In the genomic region with DNA sequence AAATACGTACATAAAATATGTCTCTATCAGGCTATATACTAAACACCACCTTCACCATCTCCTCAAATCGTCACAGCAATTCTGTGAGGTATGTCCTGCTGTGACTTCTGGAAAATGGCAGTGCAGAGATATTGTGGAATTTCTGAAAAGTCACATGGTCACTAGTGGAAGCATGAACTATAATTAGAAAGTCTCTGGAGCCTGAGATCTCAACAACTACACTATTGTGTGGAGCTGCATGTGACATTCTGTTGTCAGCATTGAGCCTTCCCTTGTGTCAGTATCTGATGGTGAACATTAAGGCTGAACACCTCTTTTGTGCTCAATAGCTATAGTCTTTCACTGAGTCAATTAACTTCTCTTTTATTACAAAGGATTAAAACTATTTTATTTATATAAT, we compare ENCODE assay signal across 28 mouse cellular contexts.
DNase-seq lines count a peak whose midpoint lies in the region; ATAC-seq and TF ChIP-seq lines count a peak whose summit lies in the region.
"Had no signal": no experiment of that assay in that cellular context is flagged by ENCODE, and none has a peak within 500 bp of the region (broad histone marks: within the 10 kb centered on the region; RNA-seq: fewer than 3 reads in every experiment).

No protein-coding gene starts in this region.

- TF ChIP-seq CTCF in heart, adult 2 months (IDR thresholded peaks at IDR 0.05) = no peak
- TF ChIP-seq CTCF in heart, postnatal 0 days (IDR thresholded peaks at IDR 0.05; ENCODE audit: low read depth) = no peak

- DNase-seq in heart, adult 2 months = no peak
- no peak for DNase-seq in heart, embryonic 10.5 days (ENCODE audit: low spot score)
- DNase-seq in heart, postnatal 4 days = no peak
- peak; percentile 79 for DNase-seq in heart, postnatal 0 days (ENCODE audit: low spot score)
- no peak for DNase-seq in heart, adult 11 months
- DNase-seq: adrenal gland, adult 2 months; adrenal gland, postnatal 14 days; cerebellum, adult 11 months; cerebellum, adult 2 months; cerebellum, adult 9-11 months; cerebellum, postnatal 36 days; embryo, embryonic 11 days; gastrocnemius, postnatal 10 days; gastrocnemius, postnatal 36 days; kidney, adult 11 months; kidney, adult 8-10 months had no signal

- WGBS in heart, adult 2 months = 58% methylated on average over 2 of the region's 2 CpGs
- WGBS in heart, embryonic 10.5 days = 84% methylated on average over 2 of the region's 2 CpGs
- 48% methylated on average over 2 of the region's 2 CpGs for WGBS in heart, embryonic 14.5 days
- WGBS in heart, postnatal 0 days = 48% methylated on average over 2 of the region's 2 CpGs

- H3K9me3 ChIP-seq in heart, embryonic 10.5 days = no peaks in the 10 kb centered on the region
- H3K9me3 ChIP-seq in heart, embryonic 14.5 days (ENCODE audit: control insufficient read depth, low read length) = no peaks in the 10 kb centered on the region
- H3K9me3 ChIP-seq in heart, postnatal 0 days (replicated peaks; ENCODE audit: control insufficient read depth, low read length) = no peaks in the 10 kb centered on the region
- H3K9me3 ChIP-seq: embryonic facial prominence, embryonic 10.5 days; embryonic facial prominence, embryonic 13.5 days; forebrain, embryonic 12.5 days; forebrain, embryonic 15.5 days; hindbrain, embryonic 10.5 days; hindbrain, embryonic 13.5 days; intestine, embryonic 15.5 days; kidney, embryonic 15.5 days had no signal

- intact Hi-C loops in heart, adult 2 months (cut with DNase I) = no loop called here

- H3K27ac ChIP-seq in heart, adult 2 months = peak overlapping the region; percentile 31
- H3K27ac ChIP-seq in heart, embryonic 10.5 days = no peak overlapping the region
- H3K27ac ChIP-seq in heart, embryonic 14.5 days (replicated peaks in 1 of 2; ENCODE audit: control insufficient read depth in 1 of 2, insufficient read depth in 1 of 2, low read depth in 2 of 2, low read length in 2 of 2) = peak overlapping the region; percentile 5 to 20; a peak in 1 of 4 replicates
- peak overlapping the region; percentile 21; the same call in 1 of the 2 replicates for H3K27ac ChIP-seq in heart, postnatal 0 days (ENCODE audit: low read depth)
- H3K27ac ChIP-seq: embryonic facial prominence, embryonic 10.5 days; embryonic facial prominence, embryonic 13.5 days; forebrain, embryonic 12.5 days; forebrain, embryonic 15.5 days; hindbrain, embryonic 10.5 days; hindbrain, embryonic 13.5 days; intestine, embryonic 15.5 days; kidney, embryonic 15.5 days had no signal

- H3K79me2 ChIP-seq in heart, adult 2 months (replicated peaks; ENCODE audit: control insufficient read depth, insufficient read depth, low read length) = no peaks in the 10 kb centered on the region; the same call in 1 of the 2 replicates

- peaks cover 1% of the 10 kb centered on the region; the same call in 1 of the 2 replicates for H3K4me1 ChIP-seq in heart, adult 2 months (ENCODE audit: control insufficient read depth, insufficient read depth, low read length)
- no peaks in the 10 kb centered on the region for H3K4me1 ChIP-seq in heart, embryonic 10.5 days
- peaks cover 2 to 12% of the 10 kb centered on the region in 2 experiments for H3K4me1 ChIP-seq in heart, embryonic 14.5 days (ENCODE audit: control insufficient read depth in 2 of 2, insufficient read depth in 2 of 2, low read length in 2 of 2)
- peaks cover 10% of the 10 kb centered on the region for H3K4me1 ChIP-seq in heart, postnatal 0 days (ENCODE audit: control insufficient read depth, insufficient read depth)
- H3K4me1 ChIP-seq: embryonic facial prominence, embryonic 13.5 days; forebrain, embryonic 12.5 days; forebrain, embryonic 15.5 days; hindbrain, embryonic 10.5 days; hindbrain, embryonic 13.5 days; intestine, embryonic 15.5 days; kidney, embryonic 15.5 days had no signal

- H3K36me3 ChIP-seq in heart, adult 2 months (ENCODE audit: control insufficient read depth, insufficient read depth, low read length) = peaks cover 8% of the 10 kb centered on the region; the same call in 1 of the 2 replicates
- no peaks in the 10 kb centered on the region for H3K36me3 ChIP-seq in heart, embryonic 10.5 days
- H3K36me3 ChIP-seq in heart, embryonic 14.5 days (ENCODE audit: control insufficient read depth, insufficient read depth, low read length) = 0 out of 2 replicates have a peak, but pooled peaks cover 6% of the 10 kb centered on the region
- 0 out of 2 replicates have a peak, but pooled peaks cover 12% of the 10 kb centered on the region for H3K36me3 ChIP-seq in heart, postnatal 0 days (replicated peaks; ENCODE audit: control insufficient read depth, insufficient read depth, low read length)
- H3K36me3 ChIP-seq: embryonic facial prominence, embryonic 10.5 days; embryonic facial prominence, embryonic 13.5 days; forebrain, embryonic 12.5 days; forebrain, embryonic 15.5 days; hindbrain, embryonic 10.5 days; hindbrain, embryonic 13.5 days; intestine, embryonic 15.5 days; kidney, embryonic 15.5 days had no signal

- TF ChIP-seq EP300 in heart, adult 2 months (IDR thresholded peaks at IDR 0.05; ENCODE audit: insufficient read depth, low read depth, low read length) = no peak
- TF ChIP-seq EP300 in heart, postnatal 0 days (IDR thresholded peaks at IDR 0.05; ENCODE audit: low read depth) = no peak

- H3K9ac ChIP-seq in heart, adult 2 months (ENCODE audit: low read depth, low read length) = no peak overlapping the region
- H3K9ac ChIP-seq in heart, embryonic 14.5 days (ENCODE audit: low read length) = no peak overlapping the region
- no peak overlapping the region for H3K9ac ChIP-seq in heart, postnatal 0 days (replicated peaks; ENCODE audit: low read depth, low read length)
- H3K9ac ChIP-seq: embryonic facial prominence, embryonic 13.5 days; forebrain, embryonic 12.5 days; forebrain, embryonic 15.5 days; hindbrain, embryonic 13.5 days; intestine, embryonic 15.5 days; kidney, embryonic 15.5 days had no signal

- ATAC-seq in heart, embryonic 14.5 days (ENCODE audit: insufficient number of reproducible peaks, insufficient read depth, low FRiP score, low read depth) = peak; percentile 39; the same call in 1 of the 2 replicates
- peak; percentile 82 for ATAC-seq in heart, postnatal 0 days (ENCODE audit: insufficient read depth, low read depth)
- ATAC-seq: forebrain, embryonic 15.5 days; hindbrain, embryonic 16.5 days; intestine, embryonic 15.5 days; Patski had no signal

- H3K27me3 ChIP-seq in heart, adult 2 months (ENCODE audit: control insufficient read depth, insufficient read depth, low read length) = no peaks in the 10 kb centered on the region
- H3K27me3 ChIP-seq in heart, embryonic 10.5 days (ENCODE audit: insufficient read depth, poor library complexity, severe bottlenecking) = no peaks in the 10 kb centered on the region
- H3K27me3 ChIP-seq in heart, embryonic 14.5 days (ENCODE audit: control insufficient read depth, insufficient read depth, low read length) = no peaks in the 10 kb centered on the region
- no peaks in the 10 kb centered on the region for H3K27me3 ChIP-seq in heart, postnatal 0 days (ENCODE audit: control insufficient read depth, insufficient read depth, low read length)
- H3K27me3 ChIP-seq: embryonic facial prominence, embryonic 13.5 days; hindbrain, embryonic 13.5 days; intestine, embryonic 15.5 days; kidney, embryonic 15.5 days; Patski had no signal

- H3K4me3 ChIP-seq in heart, adult 2 months = no peak overlapping the region
- no peak overlapping the region for H3K4me3 ChIP-seq in heart, embryonic 10.5 days
- H3K4me3 ChIP-seq in heart, embryonic 14.5 days (ENCODE audit: control insufficient read depth in 1 of 2, insufficient read depth in 1 of 2, low read depth in 1 of 2, low read length in 2 of 2) = no peak overlapping the region
- no peak overlapping the region for H3K4me3 ChIP-seq in heart, postnatal 0 days (ENCODE audit: low read depth, low read length)
- H3K4me3 ChIP-seq: embryonic facial prominence, embryonic 10.5 days; embryonic facial prominence, embryonic 13.5 days; erythroblast, embryonic 14.5 days; forebrain, embryonic 12.5 days; forebrain, embryonic 15.5 days; hindbrain, embryonic 10.5 days; hindbrain, embryonic 13.5 days; intestine, embryonic 15.5 days; kidney, embryonic 15.5 days had no signal

- no peak for TF ChIP-seq POLR2A in heart, adult 2 months (IDR thresholded peaks at IDR 0.05; ENCODE audit: insufficient read depth, low read depth, low read length)

- peak overlapping the region; percentile 14; the same call in 1 of the 2 replicates for H3K4me2 ChIP-seq in heart, embryonic 14.5 days (ENCODE audit: low read length)
- H3K4me2 ChIP-seq in heart, postnatal 0 days (ENCODE audit: low read depth, low read length) = no peak overlapping the region
- H3K4me2 ChIP-seq: embryonic facial prominence, embryonic 13.5 days; forebrain, embryonic 12.5 days; forebrain, embryonic 15.5 days; hindbrain, embryonic 13.5 days; intestine, embryonic 15.5 days; kidney, embryonic 15.5 days had no signal
